Mouse (Mus musculus) kidney, embryonic 15.5 days (tissue): ENCODE measurements around the gene Slc45a2. TPM values are rescaled to one million over a fixed set of nuclear protein-coding genes. Genes with fewer than 3 reads are reported as not detected.
"Not testable (repeated sequence)": the region's sequence is repeated elsewhere in the genome, so short reads cannot be mapped to it uniquely, and the experiment has no call there.

Experiments used
- ATAC-seq: fragments of 200-750 bp; cut with Nextera tagmentation; replicated peaks from 2 replicates; pipeline ENCODE4 v1.8.0; 2017; ENCODE audit warnings: moderate TSS enrichment; ENCODE audit not compliant: low FRiP score
- H3K27ac ChIP-seq: fragments of 300-500 bp; sonication (generic); 2 replicates; pipeline ENCODE4 v1.5.1; 2015; ENCODE audit warnings: mild to moderate bottlenecking, inconsistent platforms
- H3K27me3 ChIP-seq: fragments of 300-500 bp; sonication (generic); 2 replicates; pipeline ENCODE4 v1.6.1; 2015; ENCODE audit warnings: inconsistent platforms
- H3K36me3 ChIP-seq: fragments of 300-500 bp; sonication (generic); 2 replicates; pipeline ENCODE4 v1.6.1; 2015; ENCODE audit warnings: inconsistent platforms
- H3K4me1 ChIP-seq: fragments of 300-500 bp; sonication (generic); 2 replicates; pipeline ENCODE4 v1.6.1; 2015; ENCODE audit warnings: inconsistent platforms
- H3K4me2 ChIP-seq: fragments of 300-500 bp; sonication (generic); 2 replicates; pipeline ENCODE4 v1.6.1; 2015; ENCODE audit warnings: moderate library complexity, mild to moderate bottlenecking, inconsistent platforms
- H3K4me3 ChIP-seq: fragments of 300-500 bp; sonication (generic); replicated peaks from 2 replicates; pipeline ENCODE4 v1.5.1; 2015; ENCODE audit warnings: mild to moderate bottlenecking, inconsistent platforms
- H3K9ac ChIP-seq: fragments of 300-500 bp; sonication (generic); 2 replicates; pipeline ENCODE4 v1.6.1; 2015; ENCODE audit warnings: mild to moderate bottlenecking, inconsistent platforms
- H3K9me3 ChIP-seq: fragments of 300-500 bp; sonication (generic); replicated peaks from 2 replicates; pipeline ENCODE4 v1.6.1; 2016; ENCODE audit warnings: inconsistent platforms
- WGBS: fragments of 180-500 bp; shearing (Covaris S2); methylation state at CpG from one replicate; pipeline ENCODE4 v1.1.7; 2015; ENCODE audit warnings: mixed read lengths; 5-methylcytosine and 5-hydroxymethylcytosine counted together
- polyA plus RNA-seq: library from polyadenylated mRNA; unstranded; fragments of >200 nt; fragmentation: Nextera tagmentation; extraction: Ambion mirVana; gene quantifications from 2 replicates; pipeline ENCODE4 v1.2.1, GENCODE M21; 2015

The Slc45a2 gene
- polyA plus RNA-seq, 1 experiment from 2014 or later, result 0.06 TPM

DNA sequence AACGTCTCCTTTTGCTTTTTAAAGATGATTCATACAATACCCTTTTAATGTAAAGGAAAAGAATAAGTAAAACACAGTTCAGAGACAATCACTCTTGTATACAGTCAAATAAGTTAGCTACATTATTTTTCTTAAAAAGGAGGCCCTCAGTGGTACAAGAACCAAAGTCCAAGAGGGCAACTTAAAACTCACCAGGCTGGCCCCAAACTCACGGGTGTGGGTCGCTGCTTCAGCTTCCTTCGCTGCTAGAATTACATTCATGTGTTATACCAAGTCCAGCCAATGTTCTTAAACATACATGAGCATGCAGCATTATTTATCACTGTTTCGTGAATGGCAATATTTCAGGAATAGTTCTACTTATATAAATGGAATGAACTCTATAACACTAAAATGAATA lies 29.7 kb upstream of the Slc45a2 start:
- no peak for ATAC-seq
- no peak overlapping the region for H3K4me2 ChIP-seq
- no peaks in the 10 kb centered on the region for H3K4me1 ChIP-seq
- no peaks in the 10 kb centered on the region for H3K9me3 ChIP-seq
- no peak overlapping the region for H3K27ac ChIP-seq
- H3K4me3 ChIP-seq, result no peak overlapping the region
- no peak overlapping the region for H3K9ac ChIP-seq
- H3K27me3 ChIP-seq, result no peaks in the 10 kb centered on the region
- H3K36me3 ChIP-seq, result no peaks in the 10 kb centered on the region
- 85% methylated on average over 5 of the region's 5 CpGs for WGBS

DNA sequence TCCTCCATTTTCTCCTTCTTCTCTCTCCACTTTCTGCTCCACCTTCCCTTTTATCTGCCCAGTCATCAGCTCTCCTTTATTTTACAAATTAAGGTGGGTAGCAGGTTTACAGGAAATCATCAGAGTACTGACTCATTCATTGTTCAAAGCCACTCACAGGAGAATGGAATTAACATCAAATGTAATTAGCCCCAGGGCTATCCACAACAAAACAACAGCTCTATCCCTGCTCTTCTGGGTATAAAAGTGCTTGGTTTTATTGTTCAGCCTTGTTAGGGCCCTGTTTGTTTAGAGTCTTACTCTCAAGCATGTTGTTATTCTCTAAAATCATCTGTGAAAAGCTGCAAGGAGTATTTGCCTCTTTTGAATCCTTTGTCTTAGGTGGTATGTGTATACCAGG lies 23.4 kb upstream of the Slc45a2 start:
- Histone ChIP-seq H3K4me3 (no peak overlapping the region), H3K27ac (no peak overlapping the region), H3K9ac (no peak overlapping the region), H3K27me3 (no peaks in the 10 kb centered on the region), H3K36me3 (no peaks in the 10 kb centered on the region), H3K4me2 (no peak overlapping the region), H3K4me1 (peaks cover 7% of the 10 kb centered on the region), H3K9me3 (no peaks in the 10 kb centered on the region)
- ATAC-seq, result no peak

DNA sequence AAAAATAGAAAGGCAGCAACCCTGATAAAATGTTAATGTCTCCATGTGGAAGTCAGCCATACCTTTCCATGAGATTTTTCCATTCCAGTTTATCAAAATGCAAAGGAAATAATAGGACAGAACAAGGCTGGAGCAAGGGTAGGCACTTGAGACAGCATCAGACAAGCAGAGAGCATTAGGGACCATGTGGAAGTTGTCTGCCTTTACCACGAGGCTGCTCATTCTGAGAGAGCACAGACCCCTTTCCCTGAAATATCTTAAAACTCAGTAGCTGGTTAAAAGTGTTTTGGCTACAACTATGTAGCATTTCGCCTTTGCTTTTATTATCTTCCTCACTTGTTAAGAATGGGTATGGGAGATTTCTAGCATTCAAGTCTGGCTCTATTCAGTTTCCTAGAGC lies 19.8 kb upstream of the Slc45a2 start:
- Histone ChIP-seq H3K4me2 (peak overlapping the region; percentile 70), H3K9ac (peak overlapping the region; percentile 77; the same call in 1 of the 2 replicates), H3K36me3 (peaks cover 11% of the 10 kb centered on the region; the same call in 1 of the 2 replicates), H3K4me1 (peaks cover 15% of the 10 kb centered on the region), H3K9me3 (no peaks in the 10 kb centered on the region), H3K4me3 (peak overlapping the region; percentile 77; the same call in 1 of the 2 replicates), H3K27ac (no peak overlapping the region), H3K27me3 (no peaks in the 10 kb centered on the region)
- WGBS, result 69% methylated on average over 2 of the region's 2 CpGs
- ATAC-seq, result no peak

DNA sequence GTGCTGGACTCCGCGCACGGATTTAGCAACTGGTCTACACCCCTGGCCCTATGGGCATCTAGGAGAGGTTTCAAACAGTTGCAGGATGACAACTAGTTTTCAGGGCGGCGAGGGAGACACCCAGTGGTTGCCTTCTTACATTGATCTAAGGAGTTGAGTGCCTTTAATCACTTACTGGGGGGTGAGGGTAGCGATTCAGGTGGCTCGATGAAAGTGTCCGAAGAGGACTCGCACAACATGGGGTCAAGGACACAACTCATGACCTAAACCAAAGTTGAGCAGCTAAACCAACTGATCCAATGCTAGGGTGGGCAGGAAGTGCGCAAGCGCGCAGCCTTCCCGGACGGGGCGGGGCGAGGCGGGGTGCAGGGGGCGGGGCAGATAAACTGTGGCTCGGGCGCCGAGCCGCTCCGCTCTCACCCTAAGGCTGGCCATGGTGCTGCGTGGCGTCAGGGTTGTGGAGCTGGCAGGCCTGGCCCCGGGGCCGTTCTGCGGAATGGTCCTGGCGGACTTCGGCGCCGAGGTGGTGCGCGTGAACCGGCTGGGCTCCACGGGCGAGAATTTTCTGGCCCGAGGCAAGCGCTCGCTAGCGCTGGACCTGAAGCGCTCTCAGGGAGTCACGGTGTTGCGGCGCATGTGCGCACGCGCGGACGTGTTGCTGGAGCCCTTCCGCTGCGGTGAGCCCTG lies 19.0 kb upstream of the Slc45a2 start, which contains the start of gene Amacr:
Gene Amacr, plus strand, starts transcription at position 380 of the 687 bp plus-strand sequence.
- ATAC-seq, result peak; percentile 98
- WGBS, result under 1% methylated on average over 52 of the region's 52 CpGs
- Histone ChIP-seq H3K9ac (peak within 1 kb of the TSS; percentile 77), H3K4me3 (peak within 1 kb of the TSS; percentile 77), H3K9me3 (no peaks in the 10 kb centered on the region), H3K27ac (peak within 1 kb of the TSS; percentile 94), H3K36me3 (peaks cover 11% of the 10 kb centered on the region; the same call in 1 of the 2 replicates), H3K27me3 (no peaks in the 10 kb centered on the region), H3K4me1 (peaks cover 15% of the 10 kb centered on the region), H3K4me2 (peak within 1 kb of the TSS; percentile 70)

DNA sequence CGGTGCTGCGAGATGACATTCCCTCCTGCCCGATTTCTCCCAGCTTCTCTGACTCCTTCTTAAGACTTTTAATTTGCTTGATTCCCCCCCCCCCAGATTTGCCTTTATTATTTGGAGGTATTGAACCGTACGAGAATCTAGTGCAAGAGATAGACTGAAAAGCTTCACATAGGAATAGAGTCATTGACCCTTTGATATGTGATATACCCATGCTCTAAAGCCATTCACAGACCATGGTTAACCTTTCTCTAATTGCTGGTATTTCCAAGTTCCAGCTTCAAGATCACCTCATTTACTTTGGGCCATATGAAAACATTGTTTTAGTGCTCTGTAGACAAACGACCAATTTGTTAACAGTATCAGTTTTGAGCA lies 18.5 kb upstream of the Slc45a2 start:
- H3K4me2 ChIP-seq, result peak overlapping the region; percentile 70
- no peaks in the 10 kb centered on the region for H3K27me3 ChIP-seq
- ATAC-seq, result peak; percentile 27
- H3K36me3 ChIP-seq, result peaks cover 16% of the 10 kb centered on the region; the same call in 1 of the 2 replicates
- H3K4me3 ChIP-seq, result peak overlapping the region; percentile 77
- no peaks in the 10 kb centered on the region for H3K9me3 ChIP-seq
- H3K4me1 ChIP-seq, result peaks cover 15% of the 10 kb centered on the region
- peak overlapping the region; percentile 94 for H3K27ac ChIP-seq
- H3K9ac ChIP-seq, result peak overlapping the region; percentile 77
- WGBS, result 4% methylated on average over 6 of the region's 6 CpGs

DNA sequence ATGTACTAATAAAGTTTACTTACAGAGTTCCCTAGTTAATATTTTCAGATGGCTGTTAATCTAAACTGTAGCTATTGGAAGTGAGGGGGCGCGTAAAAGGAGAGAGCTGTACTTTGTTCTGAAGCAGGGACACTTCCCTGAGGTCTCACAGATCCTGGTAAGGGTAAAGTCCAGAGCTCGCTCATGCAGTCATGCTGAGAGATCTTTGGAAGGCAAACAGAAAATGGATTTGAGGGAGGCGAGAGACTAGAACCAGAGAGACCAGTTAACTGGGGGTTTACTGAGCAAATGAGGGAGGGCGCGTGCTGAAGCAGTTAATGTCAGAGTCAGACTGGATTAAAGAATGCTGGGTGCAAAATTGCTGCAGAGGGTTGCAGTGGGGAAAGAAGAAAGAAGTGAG lies 14.8 kb upstream of the Slc45a2 start:
- no peak for ATAC-seq
- Histone ChIP-seq H3K27ac (peak overlapping the region; percentile 75; the same call in 1 of the 2 replicates), H3K9ac (no peak overlapping the region), H3K36me3 (peaks cover 32% of the 10 kb centered on the region), H3K9me3 (no peaks in the 10 kb centered on the region), H3K4me2 (no peak overlapping the region), H3K4me1 (peaks cover 14% of the 10 kb centered on the region), H3K4me3 (no peak overlapping the region), H3K27me3 (no peaks in the 10 kb centered on the region)
- WGBS, result 75% methylated on average over 6 of the region's 6 CpGs

DNA sequence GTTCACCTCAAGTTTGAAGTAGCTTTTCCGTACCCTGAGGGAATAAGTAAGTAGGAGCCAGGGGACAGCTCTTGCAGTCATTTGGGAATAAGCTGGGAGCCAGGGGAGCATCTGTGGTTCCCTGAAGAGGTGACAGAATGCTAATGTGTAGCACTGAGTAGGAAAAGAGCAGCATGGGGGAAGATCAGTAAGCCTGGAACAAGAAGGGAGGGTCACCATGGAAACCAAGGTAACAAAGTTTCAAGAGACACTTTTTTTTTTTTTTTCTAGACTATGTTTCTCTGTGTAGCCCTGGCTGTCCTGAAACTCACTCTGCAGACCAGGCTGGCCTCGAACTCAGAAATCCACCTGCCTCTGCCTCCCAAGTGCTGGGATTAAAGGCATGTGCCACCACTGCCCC lies 14.0 kb upstream of the Slc45a2 start:
- not testable (repeated sequence) for H3K4me1 ChIP-seq, H3K9me3 ChIP-seq, ATAC-seq, H3K4me2 ChIP-seq, H3K4me3 ChIP-seq, H3K9ac ChIP-seq, H3K27me3 ChIP-seq
- Histone ChIP-seq H3K27ac (peak overlapping the region; percentile 75; the same call in 1 of the 2 replicates), H3K36me3 (peaks cover 32% of the 10 kb centered on the region)
- 87% methylated on average over 2 of the region's 2 CpGs for WGBS

DNA sequence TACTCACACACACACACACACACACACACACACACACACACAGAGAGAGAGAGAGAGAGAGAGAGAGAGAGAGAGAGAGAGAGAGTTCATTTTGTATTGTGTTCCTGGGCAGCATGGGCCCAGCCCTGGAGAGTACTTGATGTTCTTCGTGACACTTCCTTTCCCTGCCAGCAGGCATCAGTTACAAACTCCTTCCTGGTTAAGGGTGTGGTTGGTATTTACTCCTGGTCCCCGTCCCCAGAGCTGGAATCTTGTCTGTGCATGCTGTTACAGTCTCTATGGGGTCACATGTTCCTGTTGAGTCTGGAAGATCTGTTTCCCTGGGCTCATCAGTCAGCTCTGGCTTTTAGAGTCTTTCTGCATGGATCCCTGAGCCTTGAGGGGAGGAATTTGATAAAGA lies 10.1 kb upstream of the Slc45a2 start:
- 63% methylated on average over 2 of the region's 2 CpGs for whole genome bisulfite sequencing
- H3K4me1 ChIP-seq, result no peaks in the 10 kb centered on the region

DNA sequence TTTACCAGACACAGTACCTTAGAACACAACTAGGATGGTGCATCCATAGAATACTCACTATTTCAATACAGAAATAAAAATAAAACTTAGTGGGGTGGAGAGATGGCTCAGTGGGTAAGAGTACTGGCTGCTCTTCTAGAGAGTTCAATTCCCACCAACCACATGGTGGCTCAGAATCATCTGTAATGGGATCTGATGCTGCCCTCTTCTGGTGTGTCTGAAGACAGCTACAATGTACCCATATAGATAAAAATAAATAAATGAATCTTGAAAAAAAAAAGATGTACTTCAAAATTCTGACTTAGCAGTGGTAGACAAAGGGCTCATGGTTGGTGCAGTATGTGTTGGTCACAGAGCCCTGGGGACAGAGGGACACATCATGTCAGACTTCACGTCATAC lies 9.0 kb upstream of the Slc45a2 start:
- Histone ChIP-seq H3K36me3 (peaks cover 32% of the 10 kb centered on the region), H3K27ac (no peak overlapping the region), H3K9me3 (no peaks in the 10 kb centered on the region), H3K4me2 (no peak overlapping the region), H3K9ac (no peak overlapping the region), H3K4me1 (no peaks in the 10 kb centered on the region), H3K27me3 (no peaks in the 10 kb centered on the region), H3K4me3 (no peak overlapping the region)
- ATAC-seq, result no peak
- 95% methylated on average over 1 of the region's 1 CpGs for WGBS

More for the DNA sequence above, 10.1 kb upstream of the Slc45a2 start:
- H3K36me3 ChIP-seq, result peaks cover 27% of the 10 kb centered on the region
- no peak overlapping the region for H3K9ac ChIP-seq
- ATAC-seq, result no peak
- no peaks in the 10 kb centered on the region for H3K9me3 ChIP-seq
- no peak overlapping the region for H3K4me2 ChIP-seq
- H3K4me3 ChIP-seq, result no peak overlapping the region
- H3K27ac ChIP-seq, result no peak overlapping the region
- H3K27me3 ChIP-seq, result no peaks in the 10 kb centered on the region

DNA sequence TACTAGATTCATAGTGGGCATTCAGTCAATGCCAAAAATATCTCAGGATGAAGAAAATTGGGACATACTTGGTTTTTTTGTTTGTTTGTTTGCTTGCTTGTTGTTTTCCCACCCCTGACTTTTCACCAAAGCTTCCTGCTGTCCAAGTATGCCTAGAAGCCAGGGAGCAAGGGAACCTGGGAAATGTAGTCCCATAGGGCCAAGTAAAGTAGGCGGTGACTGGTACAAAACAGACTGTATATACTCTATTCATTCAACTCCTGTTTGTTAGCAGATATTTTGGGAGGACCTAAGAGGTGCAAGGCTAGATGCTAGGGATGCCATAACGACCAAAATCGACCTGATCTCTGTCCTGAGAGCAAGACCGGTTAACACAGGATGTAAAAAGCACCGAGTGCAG lies 689 bp upstream of the Slc45a2 start:
- 41% methylated on average over 5 of the region's 5 CpGs for WGBS
- Histone ChIP-seq H3K27me3 (no peaks in the 10 kb centered on the region), H3K36me3 (peaks cover 10% of the 10 kb centered on the region; the same call in 1 of the 2 replicates), H3K9ac (no peak overlapping the region), H3K4me2 (peak overlapping the region; percentile 17; the same call in 1 of the 2 replicates), H3K4me1 (no peaks in the 10 kb centered on the region), H3K9me3 (no peaks in the 10 kb centered on the region), H3K4me3 (no peak overlapping the region), H3K27ac (no peak overlapping the region)
- peak; percentile 75 for ATAC-seq

DNA sequence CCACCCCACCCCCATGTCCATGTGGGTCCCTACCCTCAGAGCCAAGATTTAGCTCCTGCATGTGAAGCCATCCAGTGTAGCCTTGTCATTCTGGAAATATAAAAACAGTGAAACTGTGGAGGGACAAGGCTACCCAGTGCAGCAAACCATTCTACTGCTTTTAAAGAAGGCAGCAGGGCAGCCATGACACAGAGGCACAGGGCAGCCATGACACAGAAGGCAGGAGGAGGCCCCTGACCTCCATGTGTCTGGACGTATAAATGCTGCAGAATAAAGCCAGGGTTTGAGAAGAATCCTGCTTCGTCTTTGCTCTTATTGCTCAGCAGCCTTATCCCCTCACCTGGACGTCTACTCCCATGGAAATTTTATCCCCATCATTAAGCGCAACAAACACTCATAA lies 3.3 kb downstream of the Slc45a2 start:
- no peak overlapping the region for H3K4me2 ChIP-seq
- H3K27ac ChIP-seq, result no peak overlapping the region
- no peak overlapping the region for H3K9ac ChIP-seq
- H3K4me1 ChIP-seq, result no peaks in the 10 kb centered on the region
- H3K9me3 ChIP-seq, result no peaks in the 10 kb centered on the region
- no peak overlapping the region for H3K4me3 ChIP-seq
- H3K36me3 ChIP-seq, result no peaks in the 10 kb centered on the region
- WGBS, result 70% methylated on average over 4 of the region's 4 CpGs
- no peaks in the 10 kb centered on the region for H3K27me3 ChIP-seq
- ATAC-seq, result no peak

DNA sequence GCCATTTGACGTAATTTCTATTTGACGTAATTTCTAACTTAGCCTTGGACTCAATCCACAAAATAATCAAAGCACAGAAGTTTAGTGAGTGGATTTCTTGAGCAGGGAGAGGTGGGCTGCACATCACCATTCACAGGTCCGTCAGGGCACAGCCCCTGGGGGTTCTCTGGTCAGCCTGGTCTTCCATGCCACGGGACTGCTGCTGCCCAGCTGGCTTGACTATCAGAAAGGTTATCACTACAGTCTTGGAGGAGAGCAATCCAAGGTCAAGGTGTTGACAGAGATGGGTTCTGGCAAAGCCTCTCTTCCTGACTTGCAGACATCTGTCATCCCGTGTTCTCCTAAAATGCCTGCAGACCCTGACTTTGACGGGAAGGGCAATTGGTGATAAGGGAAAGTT lies 4.1 kb downstream of the Slc45a2 start:
- no peaks in the 10 kb centered on the region for H3K4me1 ChIP-seq
- no peak overlapping the region for H3K27ac ChIP-seq
- no peaks in the 10 kb centered on the region for H3K9me3 ChIP-seq
- H3K4me3 ChIP-seq, result no peak overlapping the region
- no peak overlapping the region for H3K9ac ChIP-seq
- no peaks in the 10 kb centered on the region for H3K27me3 ChIP-seq
- no peak overlapping the region for H3K4me2 ChIP-seq
- no peak for ATAC-seq
- 74% methylated on average over 6 of the region's 6 CpGs for WGBS
- H3K36me3 ChIP-seq, result no peaks in the 10 kb centered on the region

DNA sequence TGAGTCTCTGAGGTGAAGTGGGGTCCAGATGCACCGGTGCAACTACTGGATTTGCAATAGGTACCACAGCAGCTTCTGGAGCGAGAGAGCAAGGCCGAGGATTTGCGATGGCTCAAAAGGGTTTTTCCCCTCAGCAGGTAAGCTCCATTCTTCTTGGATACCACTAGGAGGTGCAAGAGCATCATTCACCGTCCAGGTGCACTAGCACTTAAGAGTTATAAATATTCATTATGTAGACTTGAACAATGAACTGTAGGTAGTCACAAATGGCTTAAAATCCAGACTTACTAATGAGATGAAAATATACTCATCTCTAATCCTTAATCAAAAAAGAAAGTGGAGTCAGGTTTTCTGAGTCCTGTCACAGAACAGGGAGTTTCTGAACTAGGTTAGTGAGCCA lies 8.2 kb downstream of the Slc45a2 start:
- Histone ChIP-seq H3K27ac (no peak overlapping the region), H3K27me3 (no peaks in the 10 kb centered on the region), H3K4me1 (no peaks in the 10 kb centered on the region), H3K36me3 (no peaks in the 10 kb centered on the region), H3K4me3 (no peak overlapping the region), H3K9ac (no peak overlapping the region), H3K4me2 (no peak overlapping the region), H3K9me3 (no peaks in the 10 kb centered on the region)
- 25% methylated on average over 5 of the region's 5 CpGs for WGBS
- ATAC-seq, result no peak
